Mouse (Mus musculus) cerebellum, adult 2 months (tissue): ENCODE results near the gene Bdp1.

Experiments used
- CTCF ChIP-seq: fragments of 200-500 bp; IDR thresholded peaks from 2 replicates; pipeline ENCODE4 v1.5.1; 2011; ENCODE audit warnings: low read depth, mild to moderate bottlenecking, control low read depth, low read length, moderate library complexity, borderline replicate concordance; ENCODE audit not compliant: insufficient read depth
- POLR2A ChIP-seq: fragments of 200-500 bp; IDR thresholded peaks from 2 replicates; pipeline ENCODE4 v1.6.1; 2011; ENCODE audit warnings: low read length, control low read depth, borderline replicate concordance; ENCODE audit not compliant: insufficient read depth

- TF ChIP-seq CTCF, result no peak
- no peak for TF ChIP-seq POLR2A
These were observed 104.8 kb downstream of the Bdp1 start for GRCm38 (mm10) chr13:99999078-99999477.
